Mouse (Mus musculus) spleen, postnatal 14 days (tissue): ENCODE data around the gene Oas3.
"Not testable (repeated sequence)": the region's sequence is repeated elsewhere in the genome, so short reads cannot be mapped to it uniquely, and the experiment has no call there.

ENCODE experiments used
- DNase-seq, 2 experiments: peaks; one replicate each; pipeline ENCODE4 v3.0.0; 2021 to 2022; ENCODE audit warnings: low spot score in 2 of 2

Oas3 gene

DNA sequence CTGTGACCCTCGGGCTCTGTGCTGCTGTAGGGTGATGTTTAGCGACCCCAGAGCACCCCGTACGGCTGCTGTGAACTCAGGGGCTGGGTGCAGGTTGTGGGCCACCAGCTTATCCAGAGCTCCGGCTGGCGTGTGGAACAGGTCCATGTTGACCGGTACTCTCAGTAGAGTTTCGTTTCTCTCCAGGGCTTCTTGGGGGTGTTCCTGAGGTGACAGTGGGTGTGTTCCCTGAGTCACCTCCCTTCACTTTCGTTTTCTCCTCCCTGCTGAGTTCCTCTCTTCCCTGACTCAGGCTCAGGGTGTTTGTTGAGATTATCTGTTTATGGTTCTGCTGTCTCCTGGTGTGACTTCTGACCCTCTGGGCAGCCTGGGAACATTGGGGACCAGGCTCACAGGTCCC lies at the start of gene Oas3:
TSS of gene Oas3 (minus strand) at position 184 of the 400 bp plus-strand sequence.
- DNase-seq, result no peak

- DNase-seq, result no peak
Observed at GRCm38 (mm10) chr5:120818999-120819398, 41.5 kb upstream of the Oas3 start.

- DNase-seq, result peak; percentile 24 to 33
Observed at GRCm38 (mm10) chr5:120815949-120816348, 38.5 kb upstream of the Oas3 start.

DNA sequence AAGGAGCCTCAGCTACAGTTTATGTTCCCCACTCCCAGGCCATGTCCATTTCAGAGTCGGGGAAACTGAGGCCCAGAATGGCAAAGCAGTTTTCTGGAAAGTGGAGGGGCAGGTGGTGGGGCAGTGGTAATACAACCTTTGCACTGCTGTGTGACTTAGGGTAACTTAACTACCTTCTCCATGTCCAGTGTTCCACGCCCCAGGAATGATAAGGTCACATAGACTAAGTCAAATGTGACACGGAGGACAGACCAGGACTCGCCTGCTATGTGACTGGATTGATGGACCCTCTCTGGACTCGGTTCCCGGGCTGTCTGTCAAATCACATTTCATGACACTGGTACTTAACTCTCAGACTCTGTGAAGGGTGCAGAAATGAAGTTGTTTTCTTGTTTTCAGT lies 35.6 kb upstream of the Oas3 start:
- DNase-seq, result no peak

GRCm38 (mm10) chr5:120811951-120812819 lies 34.7 kb upstream of the Oas3 start, which contains the start of gene Oas1c:
Oas1c (minus strand) TSS chr5:120812514.
- peak; percentile 66 to 74 for DNase-seq

GRCm38 (mm10) chr5:120809171-120809570 lies 31.7 kb upstream of the Oas3 start:
- no peak for DNase-seq

DNA sequence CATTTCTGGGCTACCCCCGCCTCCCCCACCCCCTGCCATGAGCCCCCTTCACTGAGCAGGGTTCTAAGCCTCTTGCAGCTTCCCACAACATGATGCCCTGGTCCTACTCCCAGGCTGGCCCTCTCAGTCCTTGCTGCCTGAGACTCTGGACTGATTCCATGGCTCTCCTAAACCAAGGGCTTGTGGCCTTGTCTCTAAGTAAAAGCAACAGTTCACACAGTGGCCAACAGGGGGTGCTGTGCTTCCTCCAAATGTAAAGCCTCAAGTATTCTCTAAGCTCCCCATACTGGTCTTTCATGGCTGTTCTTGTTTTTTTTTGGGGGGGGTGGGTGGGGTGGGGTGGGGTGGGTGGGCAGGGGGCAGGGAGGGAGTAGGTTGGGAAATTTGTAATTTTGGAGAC lies 29.0 kb upstream of the Oas3 start:
- peak; percentile 35 to 63 for DNase-seq

DNA sequence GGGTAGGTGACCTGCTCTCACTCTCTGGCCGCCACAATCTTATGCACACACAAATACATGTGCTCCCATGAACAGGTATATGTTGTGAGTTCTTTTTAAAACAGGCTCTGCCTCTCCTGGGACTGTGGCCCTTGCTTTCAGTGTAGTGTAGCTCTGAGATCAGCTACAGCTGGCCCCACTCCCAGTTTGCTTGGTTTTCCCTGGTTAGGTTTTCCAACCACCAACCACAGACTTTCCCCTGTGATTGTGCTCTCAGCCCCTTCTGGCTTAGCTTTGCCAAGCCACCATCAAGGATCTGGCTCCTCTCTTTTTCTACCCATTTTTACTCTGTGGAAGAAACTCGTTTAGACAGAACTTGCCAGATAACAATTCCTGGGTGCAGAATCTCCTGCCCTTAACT lies 26.1 kb upstream of the Oas3 start:
- DNase-seq, result no peak

- DNase-seq, result not testable (repeated sequence)
Observed at GRCm38 (mm10) chr5:120798943-120799342, 21.5 kb upstream of the Oas3 start.

DNA sequence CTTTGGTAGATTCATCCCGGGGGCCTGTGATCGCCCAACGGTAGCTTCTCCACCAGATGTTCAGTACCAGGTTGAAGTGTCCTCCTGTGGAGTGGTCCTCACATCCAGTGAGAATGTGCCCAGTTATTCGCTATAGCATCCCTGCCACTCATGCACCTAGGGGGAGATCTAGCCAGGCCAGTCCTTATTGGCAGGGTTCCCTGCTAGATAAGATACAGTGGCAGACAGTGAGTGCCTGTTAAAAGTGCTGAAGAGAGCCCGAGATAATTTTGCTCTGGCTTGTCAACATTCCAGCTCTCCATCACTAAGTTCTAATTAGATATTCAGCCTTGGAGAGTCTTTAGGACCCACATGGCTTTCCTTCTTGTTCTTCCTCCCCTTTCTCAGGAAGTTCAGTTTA lies 20.7 kb upstream of the Oas3 start:
- DNase-seq, result not testable (repeated sequence)

DNA sequence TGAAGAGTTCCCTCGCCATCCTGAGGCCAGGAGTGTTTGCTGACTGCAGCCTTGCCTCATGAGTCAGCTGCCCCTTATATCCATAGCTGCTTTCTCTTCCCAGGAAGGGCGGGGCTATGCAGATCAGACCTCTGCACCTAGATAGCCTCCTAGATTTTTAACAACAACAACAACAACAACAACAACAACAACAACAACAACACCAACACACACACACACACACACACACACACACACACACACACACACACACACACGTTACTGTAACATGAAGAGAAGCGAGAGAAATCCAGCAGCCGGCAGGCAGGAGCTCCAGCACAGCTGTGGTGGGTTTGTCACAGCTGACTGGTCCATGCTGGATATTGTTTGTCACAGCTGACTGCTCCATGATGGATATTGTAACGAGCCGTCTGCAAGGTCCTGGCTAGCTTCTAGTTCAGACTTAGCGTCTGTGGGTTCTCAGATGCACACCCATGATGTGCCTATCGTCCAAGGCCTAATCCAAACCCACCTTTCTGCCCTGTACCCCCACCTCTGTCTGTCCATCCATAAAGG lies 18.1 kb upstream of the Oas3 start, which contains the start of gene Oas1e:
TSS of gene Oas1e (minus strand) at position 51 of the 555 bp plus-strand sequence.
- not testable (repeated sequence) for DNase-seq

- peak in 1 of 2 experiments; percentile 36 for DNase-seq
Observed at GRCm38 (mm10) chr5:120793043-120793442, 15.6 kb upstream of the Oas3 start.

DNA sequence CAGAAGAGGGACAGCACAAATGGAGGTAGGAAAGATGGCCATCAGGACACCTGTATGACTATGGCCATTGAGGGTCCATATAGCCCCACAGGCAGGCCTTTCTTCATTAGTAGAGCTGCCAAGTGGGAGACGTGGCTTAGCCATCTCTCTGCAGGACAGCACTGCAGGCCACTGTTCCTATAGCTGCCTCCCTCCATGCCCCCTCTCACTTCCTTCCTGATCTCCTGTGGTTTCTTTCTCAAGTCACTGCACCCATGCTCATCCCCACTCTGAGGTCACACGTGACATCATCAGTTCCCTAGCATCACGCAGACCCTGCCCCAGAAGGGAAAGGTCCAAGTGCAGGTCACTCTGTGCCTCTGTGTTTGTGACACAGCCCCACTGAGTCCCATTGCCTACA lies 9.6 kb upstream of the Oas3 start:
- DNase-seq, result no peak

- no peak for DNase-seq
Observed at GRCm38 (mm10) chr5:120782446-120782845, 5.0 kb upstream of the Oas3 start.

GRCm38 (mm10) chr5:120781646-120782045 lies 4.2 kb upstream of the Oas3 start:
- DNase-seq, result no peak

- no peak for DNase-seq
Observed at GRCm38 (mm10) chr5:120779922-120780321, 2.5 kb upstream of the Oas3 start.

DNA sequence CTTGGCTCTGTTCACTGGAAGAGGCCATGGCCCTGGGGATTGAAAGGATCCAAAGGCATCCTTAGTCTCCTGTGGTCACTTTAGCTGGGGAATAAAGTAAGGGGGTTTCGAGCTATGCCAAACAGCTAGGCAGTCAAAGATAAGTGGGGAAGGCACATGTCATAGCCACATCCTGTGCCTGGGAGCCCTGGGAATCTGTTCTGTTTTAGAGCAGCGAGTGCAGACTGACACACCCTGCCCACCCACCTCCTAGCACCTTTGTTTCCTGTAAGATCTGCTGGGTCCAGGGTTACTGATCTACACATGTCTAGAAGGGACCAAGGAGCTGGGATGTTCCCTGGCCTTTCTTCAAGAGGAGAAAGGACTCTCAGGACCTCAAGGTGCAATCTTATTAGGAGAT lies 1.5 kb upstream of the Oas3 start:
- DNase-seq, result no peak

GRCm38 (mm10) chr5:120776801-120777200 lies 660 bp downstream of the Oas3 start:
- DNase-seq, result peak in 1 of 2 experiments; percentile 12

DNA sequence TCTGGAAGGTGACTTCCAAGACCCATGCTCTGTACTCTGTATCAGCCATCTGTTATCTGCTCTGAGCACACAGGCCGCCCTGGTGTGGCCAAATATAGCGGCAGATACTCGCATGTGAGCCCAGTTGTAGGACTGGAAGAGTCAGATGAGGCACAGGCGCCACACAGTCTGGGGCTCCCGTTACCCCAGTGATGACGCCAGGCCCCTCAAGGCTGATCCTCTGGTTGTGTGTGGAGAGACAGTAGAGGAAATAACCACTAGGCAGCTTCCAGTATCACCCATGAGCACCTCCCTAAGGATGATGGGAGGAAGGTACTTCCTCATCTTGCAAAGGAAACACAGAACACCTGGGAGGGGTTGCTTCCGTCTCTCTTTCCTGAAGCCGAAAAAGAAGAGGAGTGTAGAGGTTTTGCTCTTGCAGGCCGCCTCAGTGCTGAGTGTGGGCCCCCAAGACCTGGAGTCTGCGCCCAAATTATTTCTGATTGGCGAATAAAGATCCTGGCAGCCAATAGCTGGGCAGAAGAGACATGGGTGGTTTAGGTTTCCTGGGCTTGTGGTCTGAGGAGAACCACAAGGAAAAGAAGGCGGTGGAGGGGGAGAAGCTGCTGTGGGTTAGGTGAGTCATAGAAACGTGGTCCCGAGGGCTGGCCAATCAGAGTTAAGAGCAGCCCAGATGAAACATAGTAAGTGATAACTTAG lies 2.0 kb downstream of the Oas3 start:
- DNase-seq, result no peak

- no peak for DNase-seq
Observed at GRCm38 (mm10) chr5:120769396-120769795, 8.1 kb downstream of the Oas3 start.

GRCm38 (mm10) chr5:120765010-120765409 lies 12.5 kb downstream of the Oas3 start:
- no peak for DNase-seq

GRCm38 (mm10) chr5:120761901-120762300 lies 15.6 kb downstream of the Oas3 start:
- no peak for DNase-seq
